Mouse (Mus musculus) CH12.LX (cell line): ENCODE data around the gene Mas1. TPM values are rescaled to one million over a fixed set of nuclear protein-coding genes. Genes with fewer than 3 reads are reported as not detected.

Experiments used
- DNase-seq: peaks from one replicate; pipeline ENCODE4 v3.0.0-alpha.2; 2013; ENCODE audit errors: extremely low read depth
- H3K27ac ChIP-seq: 2 replicates; pipeline ENCODE4 v1.5.1; 2012; ENCODE audit warnings: low read depth, mild to moderate bottlenecking, control low read depth, moderate library complexity; ENCODE audit not compliant: insufficient read depth
- H3K27me3 ChIP-seq: replicated peaks from 2 replicates; pipeline ENCODE3; 2012; ENCODE audit warnings: inconsistent platforms
- H3K36me3 ChIP-seq, 2 experiments: replicated peaks in 1 of 2; 2 replicates each; pipeline versions ENCODE3 to v1.6.1; 2012; ENCODE audit warnings: inconsistent platforms in 1 of 2, low read length in 1 of 2, mild to moderate bottlenecking in 1 of 2, mixed read lengths in 1 of 2, moderate library complexity in 1 of 2; ENCODE audit not compliant: control insufficient read depth in 1 of 2, insufficient read depth in 1 of 2
- H3K4me1 ChIP-seq, 2 experiments: 2 replicates each; pipeline ENCODE4 v1.6.1; 2012; ENCODE audit warnings: inconsistent platforms in 1 of 2, moderate library complexity in 1 of 2; ENCODE audit not compliant: insufficient read depth in 2 of 2, control insufficient read depth in 1 of 2
- H3K4me2 ChIP-seq: 2 replicates; pipeline ENCODE4 v1.6.1; 2012; ENCODE audit warnings: low read depth, mild to moderate bottlenecking, control low read depth; ENCODE audit not compliant: poor library complexity, insufficient read depth, severe bottlenecking
- H3K4me3 ChIP-seq, 3 experiments: fragments of 150-350 bp in 1 of 3; sonication (generic) in 1 of 3; replicated peaks in 1 of 3; 2 replicates each; pipeline versions ENCODE3 to v1.5.1; 2011 to 2012; ENCODE audit warnings: low read depth in 2 of 3, low read length in 2 of 3, mild to moderate bottlenecking in 2 of 3, moderate library complexity in 2 of 3, control low read depth in 1 of 3, improper control_type of control experiment in 1 of 3, inconsistent platforms in 1 of 3, mixed read lengths in 1 of 3; ENCODE audit not compliant: poor library complexity in 1 of 3
- H3K79me2 ChIP-seq: replicated peaks from 2 replicates; pipeline ENCODE4 v1.6.1; 2012; ENCODE audit warnings: mild to moderate bottlenecking, moderate library complexity; ENCODE audit not compliant: control insufficient read depth, poor library complexity, insufficient read depth, severe bottlenecking; ENCODE audit errors: extremely low read depth
- H3K9ac ChIP-seq: 2 replicates; pipeline ENCODE4 v1.6.1; 2012; ENCODE audit warnings: low read depth, mild to moderate bottlenecking, control low read depth, moderate library complexity; ENCODE audit not compliant: insufficient read depth
- H3K9me3 ChIP-seq: replicated peaks from 2 replicates; pipeline ENCODE3; 2012; ENCODE audit warnings: low read length, inconsistent platforms, mixed read lengths
- CHD1 ChIP-seq: IDR thresholded peaks from 2 replicates; pipeline ENCODE4 v1.6.1; 2012; ENCODE audit warnings: low read depth, low read length, improper control_type of control experiment, inconsistent platforms
- CTCF ChIP-seq, 2 experiments: IDR thresholded peaks in 1 of 2; conservative IDR thresholded peaks in 1 of 2; 2 replicates each; pipeline ENCODE4 v1.5.1; 2011 to 2012; ENCODE audit warnings: low read depth in 2 of 2, low read length in 2 of 2, improper control_type of control experiment in 1 of 2, inconsistent platforms in 1 of 2, mild to moderate bottlenecking in 1 of 2, moderate library complexity in 1 of 2
- E2F4 ChIP-seq: IDR thresholded peaks from 2 replicates; pipeline ENCODE4 v1.6.1; 2011; ENCODE audit warnings: low read depth, low read length, improper control_type of control experiment; ENCODE audit not compliant: insufficient replicate concordance
- ETS1 ChIP-seq: conservative IDR thresholded peaks from 2 replicates; pipeline ENCODE4 v1.6.1; 2012; ENCODE audit warnings: low read depth, mild to moderate bottlenecking, inconsistent platforms, low read length, improper control_type of control experiment, moderate library complexity
- HCFC1 ChIP-seq: IDR thresholded peaks from 2 replicates; pipeline ENCODE4 v1.6.1; 2012; ENCODE audit warnings: low read depth, mild to moderate bottlenecking, inconsistent platforms, low read length, improper control_type of control experiment
- IRF4 ChIP-seq: IDR thresholded peaks from 2 replicates; pipeline ENCODE4 v1.6.1; 2014; ENCODE audit warnings: low read depth, mild to moderate bottlenecking, inconsistent platforms, low read length, improper control_type of control experiment
- JUN ChIP-seq: IDR thresholded peaks from 2 replicates; pipeline ENCODE4 v1.6.1; 2011; ENCODE audit warnings: low read depth, mild to moderate bottlenecking, low read length, improper control_type of control experiment, moderate library complexity; ENCODE audit not compliant: insufficient read depth
- JUND ChIP-seq: conservative IDR thresholded peaks from 2 replicates; pipeline ENCODE4 v1.6.1; 2011; ENCODE audit warnings: low read depth, low read length, improper control_type of control experiment
- MAFK ChIP-seq: IDR thresholded peaks from 2 replicates; pipeline ENCODE4 v1.6.1; 2011; ENCODE audit warnings: low read length, improper control_type of control experiment; ENCODE audit not compliant: insufficient replicate concordance
- MEF2A ChIP-seq: IDR thresholded peaks from 2 replicates; pipeline ENCODE4 v1.6.1; 2014; ENCODE audit warnings: low read depth, mild to moderate bottlenecking, inconsistent platforms, low read length, improper control_type of control experiment, borderline replicate concordance
- MXI1 ChIP-seq: IDR thresholded peaks from 2 replicates; pipeline ENCODE4 v1.6.1; 2011; ENCODE audit warnings: mild to moderate bottlenecking, low read depth, low read length, improper control_type of control experiment
- MYC ChIP-seq: IDR thresholded peaks from 2 replicates; pipeline ENCODE4 v1.6.1; 2011; ENCODE audit warnings: low read depth, mild to moderate bottlenecking, improper control_type of control experiment, low read length
- NELFE ChIP-seq: IDR thresholded peaks from 2 replicates; pipeline ENCODE4 v1.6.1; 2011; ENCODE audit warnings: low read depth, low read length, improper control_type of control experiment
- PAX5 ChIP-seq: IDR thresholded peaks from 2 replicates; pipeline ENCODE4 v1.6.1; 2012; ENCODE audit warnings: low read length, inconsistent platforms, mixed read lengths
- POLR2A ChIP-seq: IDR thresholded peaks from 2 replicates; pipeline ENCODE4 v1.6.1; 2011; ENCODE audit warnings: low read depth, mild to moderate bottlenecking, improper control_type of control experiment, low read length
- POLR2AphosphoS2 ChIP-seq: IDR thresholded peaks from 2 replicates; pipeline ENCODE4 v1.6.1; 2011; ENCODE audit warnings: low read depth, low read length, improper control_type of control experiment
- RAD21 ChIP-seq: IDR thresholded peaks from 2 replicates; pipeline ENCODE4 v1.6.1; 2011; ENCODE audit warnings: low read depth, mild to moderate bottlenecking, low read length, improper control_type of control experiment, moderate library complexity
- SIN3A ChIP-seq: IDR thresholded peaks from 2 replicates; pipeline ENCODE4 v1.6.1; 2012; ENCODE audit warnings: low read length, improper control_type of control experiment, inconsistent platforms
- SMC3 ChIP-seq: IDR thresholded peaks from 2 replicates; pipeline ENCODE4 v1.6.1; 2011; ENCODE audit warnings: low read depth, low read length, improper control_type of control experiment
- UBTF ChIP-seq: IDR thresholded peaks from 2 replicates; pipeline ENCODE4 v1.6.1; 2012; ENCODE audit warnings: low read depth, mild to moderate bottlenecking, inconsistent platforms, low read length, improper control_type of control experiment, moderate library complexity
- ZC3H11A ChIP-seq: IDR thresholded peaks from 2 replicates; pipeline ENCODE4 v1.6.1; 2012; ENCODE audit warnings: low read depth, mild to moderate bottlenecking, inconsistent platforms, low read length, improper control_type of control experiment
- ZNF384 ChIP-seq: IDR thresholded peaks from 2 replicates; pipeline ENCODE4 v1.6.1; 2012; ENCODE audit warnings: low read depth, low read length, improper control_type of control experiment, inconsistent platforms
- dilution Hi-C: fragments of 300-500 bp; cut with MboI; formaldehyde crosslinking; loops from 2 replicates; pipeline ENCODE4 v1.14.3; 2020; ENCODE audit warnings: low sequenced_read_pairs; ENCODE audit not compliant: extremely low pct_unique_long_range_greater_than_20kb, extremely low pct_ligation_motif_present
- in situ Hi-C: fragments of 300-500 bp; cut with MboI; formaldehyde crosslinking; loops from 3 replicates; pipeline ENCODE4 v1.14.3; 2019; ENCODE audit warnings: low sequenced_read_pairs, low pct_ligation_motif_present, low pct_unique_long_range_greater_than_20kb, mixed read lengths
- polyA plus RNA-seq: library from polyadenylated mRNA; unstranded; fragments of >175 nt; gene quantifications from 2 replicates; pipeline ENCODE4 v1.2.1, GENCODE M21; 2012; ENCODE audit warnings: low read depth; ENCODE audit not compliant: insufficient read length
- total RNA-seq, 2 experiments: library from RNA; depleted of rRNA; stranded (reverse); fragments of 300-350 nt in 1 of 2; fragments of >200 nt in 1 of 2; gene quantifications; 2 replicates each; pipeline ENCODE4 v1.2.3; 2012 to 2014

Gene Mas1
- total and polyA plus RNA-seq, 3 experiments: 0.19 TPM; not detected in 2

- in situ Hi-C loops: no loop called here
- H3K4me1 ChIP-seq: peaks cover 0 to 22% of the 10 kb centered on the region in 2 experiments; a peak in 2 of 4 replicates
- no peak within 1 kb of the TSS for H3K4me2 ChIP-seq
- dilution Hi-C loops: no loop called here
- H3K27me3 ChIP-seq: no peaks in the 10 kb centered on the region
- no peak within 1 kb of the TSS for H3K9ac ChIP-seq
- H3K4me3 ChIP-seq: no peak within 1 kb of the TSS
- TF ChIP-seq RAD21 (no peak), CTCF (conservative IDR thresholded peaks at IDR 0.05 in 1 of 2, IDR thresholded peaks at IDR 0.05 in 1 of 2; ENCODE audit: low read depth in 2 of 2, low read length in 2 of 2) (no peak), SMC3 (no peak), E2F4 (no peak), JUND (no peak), POLR2A (no peak)
- TF ChIP-seq, all 38 proteins: peak for 0
- H3K79me2 ChIP-seq: peaks cover 16% of the 10 kb centered on the region
- DNase-seq: no peak
- H3K36me3 ChIP-seq: peaks cover 30 to 67% of the 10 kb centered on the region in 2 experiments
- no peak within 1 kb of the TSS for H3K27ac ChIP-seq
- H3K9me3 ChIP-seq: no peaks in the 10 kb centered on the region
Observed at GRCm38 (mm10) chr17:12909361-12910280, 41.7 kb upstream of the Mas1 start, which contains the start of gene Pnldc1. Gene Pnldc1, minus strand, starts transcription at chr17:12910230.

GRCm38 (mm10) chr17:12906436-12906835, 38.5 kb upstream of the Mas1 start:
- H3K9me3 ChIP-seq: no peaks in the 10 kb centered on the region
- no peak for TF ChIP-seq SIN3A
- no peak for TF ChIP-seq MYC
- no peak for TF ChIP-seq RAD21
- TF ChIP-seq MXI1: no peak
- no peak for TF ChIP-seq E2F4
- TF ChIP-seq JUND: no peak
- no peak for TF ChIP-seq UBTF
- TF ChIP-seq, all 38 proteins: peak for 0

DNA sequence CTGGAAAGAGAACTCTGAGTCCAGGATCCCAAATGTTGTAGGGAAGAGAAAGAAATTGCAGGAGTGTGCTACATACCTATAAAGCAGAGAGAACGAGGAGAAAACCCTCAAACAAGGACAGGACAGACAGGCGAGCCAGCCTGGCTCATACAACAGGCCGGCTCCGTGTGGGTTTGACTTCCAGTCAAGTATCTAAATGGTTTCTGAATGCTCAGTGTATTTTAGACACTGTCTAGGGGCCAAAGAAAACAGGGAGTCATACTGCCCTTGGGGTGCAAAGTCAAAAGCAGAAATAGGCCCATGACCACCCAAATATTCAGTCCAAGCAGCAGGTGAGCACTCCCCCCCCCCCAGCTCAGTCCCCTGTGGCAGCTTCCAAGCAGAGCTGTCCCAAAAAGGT, 37.9 kb upstream of the Mas1 start:
- H3K4me3 ChIP-seq: no peak overlapping the region
- no peaks in the 10 kb centered on the region for H3K9me3 ChIP-seq
- TF ChIP-seq UBTF (no peak), SMC3 (no peak), POLR2A (no peak), JUN (no peak), ZNF384 (no peak), ETS1 (no peak), PAX5 (no peak), RAD21 (no peak), E2F4 (no peak), NELFE (no peak), POLR2AphosphoS2 (no peak), ZC3H11A (no peak), MAFK (no peak), MXI1 (no peak), HCFC1 (no peak), CHD1 (no peak), IRF4 (no peak), CTCF (conservative IDR thresholded peaks at IDR 0.05 in 1 of 2, IDR thresholded peaks at IDR 0.05 in 1 of 2; ENCODE audit: low read depth in 2 of 2, low read length in 2 of 2) (no peak), MEF2A (no peak)
- dilution Hi-C loops (no loop called here), in situ Hi-C loops (no loop called here)
- no peak overlapping the region for H3K27ac ChIP-seq
- H3K36me3 ChIP-seq: peaks cover 20 to 62% of the 10 kb centered on the region in 2 experiments
- no peaks in the 10 kb centered on the region for H3K79me2 ChIP-seq
- H3K4me2 ChIP-seq: no peak overlapping the region
- no peaks in the 10 kb centered on the region for H3K27me3 ChIP-seq
- H3K9ac ChIP-seq: no peak overlapping the region
- peaks cover 0 to 11% of the 10 kb centered on the region in 2 experiments; a peak in 2 of 4 replicates for H3K4me1 ChIP-seq
- no peak for DNase-seq

More at GRCm38 (mm10) chr17:12906436-12906835, 38.5 kb upstream of the Mas1 start:
- peaks cover 24 to 61% of the 10 kb centered on the region in 2 experiments for H3K36me3 ChIP-seq
- peaks cover 0 to 11% of the 10 kb centered on the region in 2 experiments; a peak in 2 of 4 replicates for H3K4me1 ChIP-seq
- no peak for DNase-seq
- no peak overlapping the region for H3K4me3 ChIP-seq
- in situ Hi-C loops (no loop called here), dilution Hi-C loops (no loop called here)
- H3K9ac ChIP-seq: no peak overlapping the region
- H3K4me2 ChIP-seq: no peak overlapping the region
- H3K27me3 ChIP-seq: no peaks in the 10 kb centered on the region
- H3K79me2 ChIP-seq: no peaks in the 10 kb centered on the region
- no peak overlapping the region for H3K27ac ChIP-seq
